Mouse (Mus musculus) brain, embryonic 14.5 days (tissue): Measurements from ENCODE around the gene Med22. TPM values are rescaled to one million over a fixed set of nuclear protein-coding genes. Genes with fewer than 3 reads are reported as not detected.

Source experiments
- DNase-seq: peaks from one replicate; pipeline ENCODE4 v3.0.0-alpha.2; 2011; ENCODE audit warnings: low read depth
- CTCF ChIP-seq: fragments of 200-500 bp; IDR thresholded peaks from 2 replicates; pipeline ENCODE4 v1.5.1; 2012; ENCODE audit warnings: inconsistent platforms, mild to moderate bottlenecking, moderate library complexity, borderline replicate concordance; ENCODE audit not compliant: insufficient read depth, insufficient read length; ENCODE audit errors: extremely low read depth
- POLR2A ChIP-seq: fragments of 200-500 bp; IDR thresholded peaks from 2 replicates; pipeline ENCODE4 v1.6.1; 2012; ENCODE audit warnings: mild to moderate bottlenecking, inconsistent platforms, borderline replicate concordance; ENCODE audit not compliant: poor library complexity, insufficient read depth, insufficient read length, severe bottlenecking; ENCODE audit errors: extremely low read depth
- polyA plus RNA-seq: library from polyadenylated mRNA; depleted of rRNA; stranded (reverse); fragments of >200 nt; gene quantifications from 2 replicates; pipeline ENCODE4 v1.2.3, GENCODE M21; 2012

Med22 gene
- polyA plus RNA-seq, 1 experiment: 119 TPM

GRCm38 (mm10) chr2:26935286-26935685, 24.8 kb upstream of the Med22 start:
- no peak for TF ChIP-seq CTCF
- TF ChIP-seq POLR2A: no peak
- DNase-seq: no peak

- peak; percentile 97 for DNase-seq
- peak; percentile 91 for TF ChIP-seq POLR2A
- no peak for TF ChIP-seq CTCF
Measured at GRCm38 (mm10) chr2:26933304-26934055, 23.0 kb upstream of the Med22 start, which contains the start of the genes Surf4 and Stkld1. TSS of gene Surf4 (minus strand) at chr2:26933928. TSS of gene Stkld1 (plus strand) at chr2:26934047.

GRCm38 (mm10) chr2:26932473-26933303, 22.2 kb upstream of the Med22 start:
- peak; percentile 18 for DNase-seq
- TF ChIP-seq POLR2A: no peak
- no peak for TF ChIP-seq CTCF

- DNase-seq: peak; percentile 79
- TF ChIP-seq CTCF: peak; percentile 58; the same call in 1 of the 2 replicates
- no peak for TF ChIP-seq POLR2A
Measured at GRCm38 (mm10) chr2:26930390-26930789, 19.9 kb upstream of the Med22 start.

GRCm38 (mm10) chr2:26927745-26928476, 17.4 kb upstream of the Med22 start:
- DNase-seq: no peak
- TF ChIP-seq POLR2A (no peak), CTCF (no peak)

GRCm38 (mm10) chr2:26921784-26922183, 11.3 kb upstream of the Med22 start:
- no peak for TF ChIP-seq CTCF
- TF ChIP-seq POLR2A: no peak

GRCm38 (mm10) chr2:26920190-26920855, 9.8 kb upstream of the Med22 start:
- no peak for TF ChIP-seq CTCF
- no peak for TF ChIP-seq POLR2A

More at GRCm38 (mm10) chr2:26921784-26922183, 11.3 kb upstream of the Med22 start:
- DNase-seq: no peak

GRCm38 (mm10) chr2:26919684-26920083, 9.2 kb upstream of the Med22 start:
- TF ChIP-seq CTCF (no peak), POLR2A (no peak)
- DNase-seq: no peak

More at GRCm38 (mm10) chr2:26920190-26920855, 9.8 kb upstream of the Med22 start:
- no peak for DNase-seq

- no peak for TF ChIP-seq CTCF
- TF ChIP-seq POLR2A: no peak
- DNase-seq: no peak
Measured at GRCm38 (mm10) chr2:26916738-26917137, 6.3 kb upstream of the Med22 start.

- TF ChIP-seq CTCF: no peak
- peak; percentile 26; the same call in 1 of the 2 replicates for TF ChIP-seq POLR2A
- DNase-seq: peak; percentile 94
Measured at GRCm38 (mm10) chr2:26915927-26916728, 5.7 kb upstream of the Med22 start, which contains the start of the genes Surf2 and Surf1. TSS of gene Surf2 (plus strand) at chr2:26916367. TSS of gene Surf1 (minus strand) at chr2:26916530.
